Mouse (Mus musculus): ENCODE data around the gene Prame.

DNA sequence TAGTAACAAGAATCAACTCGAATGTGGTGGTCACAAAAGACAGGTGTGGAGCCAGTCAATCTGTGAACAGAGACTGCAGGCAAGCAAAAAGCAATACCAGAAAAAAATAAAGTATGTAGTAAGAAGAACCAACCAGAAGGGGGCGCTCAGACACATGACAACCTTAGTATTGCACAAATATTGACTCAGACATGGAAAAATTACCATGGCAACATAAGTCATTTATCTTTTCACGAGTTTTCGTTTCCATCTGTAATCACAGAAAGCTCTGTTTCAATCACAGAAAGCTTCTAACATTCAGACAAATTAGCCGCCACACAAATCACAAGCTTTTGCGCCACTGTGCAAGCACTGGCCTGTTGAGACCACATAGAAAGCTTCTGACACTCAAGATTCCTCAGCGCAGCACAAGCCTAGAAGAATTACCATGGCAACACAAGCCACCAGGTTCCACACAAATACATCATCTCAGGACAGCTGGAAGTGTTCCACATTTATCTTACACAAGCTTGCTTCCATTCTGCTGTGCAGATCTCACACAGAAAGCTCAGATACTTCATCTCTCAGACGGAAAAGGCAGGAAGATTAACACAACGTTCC, 24.8 kb upstream of the Prame start:
- TF ChIP-seq CTCF (IDR thresholded peaks at IDR 0.05; ENCODE audit: low read depth) (peak; percentile 39), EP300 (IDR thresholded peaks at IDR 0.05; ENCODE audit: low read depth) (no peak)

All from heart, postnatal 0 days (tissue).